Mouse (Mus musculus): ENCODE measurements around the gene Ifnar2. TPM values are rescaled to one million over a fixed set of nuclear protein-coding genes. Genes with fewer than 3 reads are reported as not detected.

Gene Ifnar2
- total RNA-seq, 2 experiments from 2014 or later = 26.1 to 31.4 TPM

- DNase-seq (ENCODE audit: low spot score in 2 of 2) = no peak
Measured at GRCm38 (mm10) chr16:91452363-91452896, 79.8 kb downstream of the Ifnar2 start.

Other genes with a start within 250 kb of the Ifnar2 start
- not detected for gene Olig2, start 147.3 kb upstream of the Ifnar2 start, total RNA-seq (2021)
- gene Olig1, start 103.0 kb upstream of the Ifnar2 start, total RNA-seq (2021) = under 1 TPM in 1 of 2 experiments, not detected in 1; 0.25 TPM
- gene Gm21970, start 18.9 kb downstream of the Ifnar2 start, total RNA-seq (2021) = not detected
- 10 to 100 TPM; 26.3 to 27.4 TPM for gene Il10rb, start 33.4 kb downstream of the Ifnar2 start, total RNA-seq (2021)
- gene Ifnar1, start 112.5 kb downstream of the Ifnar2 start, total RNA-seq (2021) = 10 to 100 TPM; 61.8 to 63.4 TPM
- 10 to 100 TPM; 47.9 to 52.5 TPM for gene Ifngr2, start 174.3 kb downstream of the Ifnar2 start, total RNA-seq (2021)
- 10 to 100 TPM; 12.3 to 12.8 TPM for gene Tmem50b, start 225.0 kb downstream of the Ifnar2 start, total RNA-seq (2021)
- gene Dnajc28, start 246.2 kb downstream of the Ifnar2 start, total RNA-seq (2021) = 1 to 10 TPM; 2.9 to 3.9 TPM

All from gastrocnemius, postnatal 4 days (tissue).